Mouse (Mus musculus): ENCODE results near the gene Prl8a2.

The Prl8a2 gene

DNA sequence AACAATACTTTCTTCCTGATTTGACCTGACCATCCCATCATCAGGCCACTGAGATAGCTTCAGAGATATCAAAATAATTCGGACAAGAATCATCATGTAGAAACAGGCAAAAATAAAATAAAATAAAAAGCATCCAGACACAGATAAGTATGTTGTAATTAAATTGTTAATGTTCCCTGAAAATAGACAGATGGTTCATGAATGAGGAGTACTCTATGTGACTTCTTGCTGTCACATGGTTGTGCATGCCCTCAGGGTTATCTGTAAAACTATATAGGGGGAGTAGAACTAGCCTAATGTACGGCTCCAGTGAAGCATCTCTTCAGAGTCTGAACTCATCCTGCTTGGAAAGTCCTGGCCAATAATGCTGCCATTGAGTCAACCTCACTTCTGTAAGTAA is at the start of gene Prl8a2:
Prl8a2 (plus strand) TSS at position 301 of the 400 bp plus-strand sequence.
- CTCF ChIA-PET, result no interaction called here

DNA sequence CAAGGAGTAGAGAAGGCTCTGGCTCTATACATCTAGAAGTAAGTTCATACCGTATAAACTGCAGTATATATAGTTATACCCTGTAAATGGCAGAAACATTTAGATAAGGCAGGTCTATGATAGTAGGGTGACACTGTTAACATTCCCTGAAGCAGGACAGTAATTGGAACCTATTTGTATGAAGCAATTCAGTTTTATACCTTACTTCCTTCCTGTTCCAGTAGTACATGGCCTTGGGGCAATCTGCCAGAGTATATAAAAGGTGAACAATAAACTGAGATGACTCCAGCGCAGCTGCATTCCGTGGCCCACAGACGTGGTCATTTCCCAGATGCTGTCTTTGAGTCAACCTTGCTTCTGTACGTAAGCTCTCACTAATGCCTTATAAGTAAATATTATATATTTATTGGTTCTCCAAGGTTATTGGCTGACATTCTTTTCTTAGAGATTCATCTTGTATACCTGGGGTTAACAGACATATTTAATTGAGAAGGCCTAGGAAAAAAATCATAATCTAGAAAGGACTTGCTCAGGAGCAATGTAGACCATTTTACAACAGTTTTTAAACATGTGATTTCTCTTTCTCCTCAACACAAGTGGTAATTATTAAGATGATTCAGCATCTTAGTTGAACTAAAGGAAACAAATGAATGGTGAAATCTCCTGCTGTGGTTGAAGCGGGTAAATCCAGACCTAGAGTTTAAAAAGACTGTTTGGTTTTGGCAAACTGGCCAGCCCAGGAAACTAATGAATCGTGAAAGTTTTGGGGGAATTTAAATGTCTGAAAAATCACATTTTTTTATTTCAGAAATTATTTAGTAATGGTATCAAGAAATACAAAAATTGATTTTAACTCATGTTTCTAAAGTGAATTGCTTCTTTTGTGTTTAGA is 32.9 kb upstream of the Prl8a2 start, which contains the start of gene Prl6a1:
Prl6a1 (plus strand) TSS at position 294 of the 892 bp plus-strand sequence.
- CTCF ChIA-PET, result no interaction called here

DNA sequence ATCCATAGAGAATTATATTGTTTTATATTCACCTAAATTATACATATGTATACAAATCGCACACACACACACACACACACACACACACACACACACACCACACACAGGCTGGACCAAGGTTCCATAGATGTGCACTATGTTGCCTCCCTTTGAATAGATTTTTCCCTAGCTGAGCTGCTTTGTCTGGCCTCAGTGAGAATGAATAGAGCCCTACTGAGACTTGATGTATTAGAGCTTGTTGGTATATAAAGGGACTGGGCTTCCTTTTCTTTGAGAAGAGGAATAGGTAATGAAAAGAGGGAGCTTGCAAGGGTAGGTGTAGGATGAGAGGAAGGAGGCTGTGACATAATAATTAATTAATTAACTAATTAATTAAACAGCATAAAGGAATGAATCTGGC is 10.5 kb upstream of the Prl8a2 start:
- CTCF ChIA-PET, result no interaction called here

DNA sequence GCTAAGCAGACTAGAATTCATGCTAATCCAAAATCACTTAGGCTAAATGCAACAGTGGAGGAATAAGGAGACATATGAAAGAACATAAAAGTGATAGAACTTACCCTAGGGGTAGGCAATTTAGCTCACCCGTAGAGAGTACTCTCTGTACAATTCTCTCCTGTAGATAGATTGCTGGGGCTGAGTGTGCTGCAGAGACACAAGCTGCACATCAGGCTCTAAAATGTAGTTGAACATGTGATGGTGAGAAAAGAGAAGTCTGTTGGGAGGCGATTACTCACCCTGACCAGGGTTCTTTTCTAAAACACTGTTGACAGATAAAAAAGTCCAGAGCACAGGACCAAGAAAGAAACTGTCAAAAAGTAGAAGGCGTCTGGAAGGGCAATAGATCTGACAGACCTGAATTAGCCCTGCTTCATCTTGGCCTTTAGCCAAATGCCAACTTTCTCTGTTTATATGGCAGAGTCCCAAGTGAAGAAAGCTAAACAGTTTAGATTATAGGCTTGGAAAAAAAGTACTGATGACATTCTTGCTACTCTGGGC is 2.7 kb upstream of the Prl8a2 start:
- CTCF ChIA-PET, result no interaction called here

DNA sequence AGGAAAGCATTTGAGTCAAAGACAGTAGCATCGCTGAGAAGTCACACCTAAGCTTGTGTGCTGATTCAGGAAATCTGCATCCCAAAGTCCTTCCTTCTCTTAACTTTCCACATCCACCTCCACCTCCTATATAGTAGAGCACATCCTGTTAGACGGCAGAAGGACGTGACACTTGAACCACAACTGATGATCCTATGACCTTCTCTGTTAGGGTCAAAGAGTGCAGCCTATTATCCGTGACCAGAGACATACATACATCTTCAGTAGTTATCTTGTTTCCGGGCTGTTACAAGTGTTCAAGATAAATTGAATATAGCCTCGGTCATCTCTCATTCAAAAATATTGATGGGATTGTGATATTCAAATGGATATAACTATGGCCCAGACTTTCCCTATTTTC is 45.3 kb downstream of the Prl8a2 start, which contains the start of gene Prl2b1:
Prl2b1 (minus strand) TSS at position 101 of the 400 bp plus-strand sequence.
- CTCF ChIA-PET, result no interaction called here

DNA sequence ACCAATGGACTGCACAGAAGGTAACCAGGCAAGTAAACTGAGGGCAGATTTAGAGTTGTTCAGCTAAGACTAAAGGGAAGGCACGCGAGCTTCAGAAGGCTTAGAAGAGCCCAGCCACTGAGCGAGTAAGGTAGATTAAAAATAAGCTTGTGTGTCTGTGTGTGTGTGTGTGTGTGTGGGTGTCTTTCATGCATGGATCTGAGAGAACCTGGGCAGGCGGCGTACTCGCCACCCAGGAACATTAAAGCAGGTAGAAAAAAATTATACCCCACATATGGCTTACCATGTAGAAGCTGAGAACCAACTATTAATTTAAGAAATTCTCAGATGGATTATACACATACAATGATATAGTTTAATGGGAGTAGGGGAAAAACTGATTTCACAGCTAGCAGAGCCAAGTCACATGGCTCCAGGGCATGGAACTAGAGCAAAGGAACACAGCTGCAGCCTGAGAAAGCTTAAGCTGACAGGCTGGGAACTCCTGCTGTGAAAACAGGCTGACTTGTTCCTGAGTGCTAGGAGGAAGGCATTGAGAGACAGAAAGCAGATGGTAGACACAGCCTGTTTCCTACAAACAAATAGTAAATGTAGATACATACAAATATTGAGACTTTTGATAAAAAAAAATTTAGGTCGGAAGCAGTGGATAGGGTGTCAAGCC is 53.7 kb downstream of the Prl8a2 start:
- CTCF ChIA-PET, result no interaction called here

Data from spleen, embryonic (tissue).